Mouse (Mus musculus): ENCODE measurements around the gene Grn. TPM values are rescaled to one million over a fixed set of nuclear protein-coding genes. Genes with fewer than 3 reads are reported as not detected.

Grn gene
- polyA plus RNA-seq, 1 experiment = 240 TPM

DNA sequence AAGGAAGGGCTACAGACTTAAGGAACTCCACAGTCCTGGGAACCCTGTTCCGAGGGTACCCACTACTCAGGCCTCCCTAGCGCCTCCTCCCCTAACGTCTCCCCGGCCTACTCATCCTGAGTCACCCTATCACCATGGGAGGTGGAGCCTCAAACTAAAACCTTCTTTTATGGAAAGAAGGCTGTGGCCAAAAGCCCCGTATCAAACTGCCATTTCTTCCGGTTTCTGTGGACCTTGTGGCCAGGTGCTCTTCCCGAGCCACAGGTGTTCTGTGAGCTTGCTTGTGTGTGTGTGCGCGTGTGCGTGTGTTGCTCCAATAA lies 6.3 kb downstream of the Grn start:
- Histone ChIP-seq H3K4me1 (ENCODE audit: control insufficient read depth, insufficient read depth, insufficient read length) (peaks cover 23% of the 10 kb centered on the region), H3K27ac (ENCODE audit: insufficient read depth, low read length) (no peak overlapping the region), H3K4me3 (ENCODE audit: extremely low read depth, insufficient read depth, insufficient read length) (no peak overlapping the region), H3K36me3 (ENCODE audit: control insufficient read depth, insufficient read depth, low read length) (peaks cover 6% of the 10 kb centered on the region; the same call in 1 of the 2 replicates), H3K27me3 (ENCODE audit: control insufficient read depth, insufficient read depth, low read length) (0 out of 2 replicates have a peak, but pooled peaks cover 2% of the 10 kb centered on the region)
- WGBS = 79% methylated on average over 10 of the region's 10 CpGs
- no peak for DNase-seq (ENCODE audit: low read depth in 1 of 2, low spot score in 2 of 2)
- no peak for TF ChIP-seq POLR2A (IDR thresholded peaks at IDR 0.05; ENCODE audit: low read depth, low read length)
- no peak for TF ChIP-seq CTCF (IDR thresholded peaks at IDR 0.05; ENCODE audit: extremely low read depth, insufficient read depth, insufficient read length, insufficient replicate concordance)

DNA sequence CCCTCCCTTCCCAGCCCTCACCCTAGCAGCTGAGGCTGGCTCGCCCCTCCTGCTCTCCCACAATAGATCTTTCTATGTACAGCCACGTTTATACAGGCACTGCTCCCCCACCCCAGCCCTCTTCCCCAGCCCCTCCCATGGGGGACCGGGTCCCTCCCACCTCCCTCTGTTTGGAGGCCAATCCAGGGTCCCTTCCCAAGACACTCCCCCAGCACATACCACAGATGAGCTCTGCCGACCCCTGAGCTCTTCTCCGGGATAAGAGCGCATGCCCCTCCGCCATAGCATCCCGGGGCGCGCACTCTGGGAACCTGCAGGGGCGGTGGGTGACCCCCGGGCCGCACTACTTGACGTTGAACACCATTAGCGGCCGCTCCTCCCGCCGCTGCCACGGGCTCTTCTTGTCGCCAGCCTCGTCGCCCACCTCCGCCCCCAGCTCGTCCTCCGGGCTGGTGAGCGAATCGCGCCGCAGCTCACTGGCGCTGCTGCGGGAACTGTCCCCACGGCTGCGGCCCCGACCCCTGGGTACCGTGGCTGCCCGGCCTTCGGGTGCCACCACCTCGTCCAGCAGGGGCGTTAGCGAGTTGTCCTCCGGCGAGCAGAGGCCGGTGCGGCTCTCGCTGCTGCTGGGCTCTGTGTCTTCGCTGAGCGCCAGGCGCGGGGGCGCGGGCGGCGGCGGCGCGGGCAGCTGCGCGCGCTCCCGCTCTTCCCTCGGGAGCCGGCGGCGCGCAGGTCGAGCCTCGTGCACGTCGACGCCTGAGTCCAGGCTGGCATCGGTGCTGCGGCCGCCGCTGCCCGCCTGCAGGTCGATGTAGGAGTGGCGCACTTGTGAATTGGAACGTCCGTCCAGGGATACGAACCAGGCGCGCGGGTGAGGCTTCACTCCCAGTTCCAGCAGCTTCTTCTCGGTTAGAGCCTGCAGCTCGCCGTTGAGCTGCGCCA lies 7.3 kb downstream of the Grn start:
- Histone ChIP-seq H3K27ac (ENCODE audit: insufficient read depth, low read length) (no peak overlapping the region), H3K36me3 (ENCODE audit: control insufficient read depth, insufficient read depth, low read length) (peaks cover 6% of the 10 kb centered on the region; the same call in 1 of the 2 replicates), H3K4me3 (ENCODE audit: extremely low read depth, insufficient read depth, insufficient read length) (peak overlapping the region; percentile 51; the same call in 1 of the 2 replicates), H3K4me1 (ENCODE audit: control insufficient read depth, insufficient read depth, insufficient read length) (peaks cover 21% of the 10 kb centered on the region), H3K27me3 (ENCODE audit: control insufficient read depth, insufficient read depth, low read length) (0 out of 2 replicates have a peak, but pooled peaks cover 2% of the 10 kb centered on the region)
- 63% methylated on average over 85 of the region's 87 CpGs for whole genome bisulfite sequencing
- peak in 1 of 2 experiments; percentile 43 for DNase-seq (ENCODE audit: low read depth in 1 of 2, low spot score in 2 of 2)
- TF ChIP-seq POLR2A (IDR thresholded peaks at IDR 0.05; ENCODE audit: low read depth, low read length) (no peak), CTCF (IDR thresholded peaks at IDR 0.05; ENCODE audit: extremely low read depth, insufficient read depth, insufficient read length, insufficient replicate concordance) (no peak)

DNA sequence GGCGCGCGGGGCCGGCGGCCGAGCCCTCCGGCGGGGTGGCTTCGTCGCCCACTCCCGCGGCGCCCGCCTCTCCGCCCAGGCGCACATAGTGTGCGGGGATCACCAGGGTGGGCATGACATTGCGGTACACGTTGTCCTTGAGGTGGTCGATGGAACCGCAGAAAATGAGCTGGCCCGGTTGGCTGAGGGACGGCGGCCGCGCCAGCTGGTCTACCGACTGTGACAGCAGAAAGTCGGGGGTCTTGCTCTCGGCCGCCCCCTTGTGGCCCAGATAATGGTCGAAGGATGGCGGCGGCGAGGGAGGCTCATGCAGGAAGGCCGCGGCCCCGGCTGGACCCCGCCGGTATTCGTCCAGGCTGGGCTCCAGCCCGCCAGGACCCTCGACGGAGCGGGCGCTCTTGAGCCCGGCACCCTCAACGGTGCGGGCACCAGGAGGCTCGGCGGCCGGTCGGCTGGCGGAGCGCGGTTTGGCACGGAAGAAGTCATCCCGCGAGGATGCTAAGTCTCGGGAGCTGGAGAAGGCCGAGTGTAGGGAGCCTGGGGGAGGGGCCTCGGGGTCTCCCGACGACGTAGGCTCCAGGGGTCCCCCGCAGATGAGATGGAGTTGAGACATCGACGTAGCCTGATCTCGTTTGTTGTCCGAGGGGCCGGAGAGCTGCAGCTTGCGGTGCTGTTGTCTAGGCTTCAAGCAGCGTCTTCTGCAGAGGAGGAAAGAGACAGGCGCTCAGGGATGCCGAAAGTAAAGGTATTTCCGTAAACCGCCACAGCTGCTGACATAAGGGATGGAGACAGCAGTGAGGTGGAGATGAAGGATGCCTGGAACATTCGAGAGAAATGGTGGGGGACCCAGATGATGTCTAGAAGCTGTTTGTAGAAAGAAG lies 8.3 kb downstream of the Grn start:
- Histone ChIP-seq H3K36me3 (ENCODE audit: control insufficient read depth, insufficient read depth, low read length) (peaks cover 6% of the 10 kb centered on the region; the same call in 1 of the 2 replicates), H3K4me3 (ENCODE audit: extremely low read depth, insufficient read depth, insufficient read length) (peak overlapping the region; percentile 51; the same call in 1 of the 2 replicates), H3K27me3 (ENCODE audit: control insufficient read depth, insufficient read depth, low read length) (0 out of 2 replicates have a peak, but pooled peaks cover 2% of the 10 kb centered on the region), H3K27ac (ENCODE audit: insufficient read depth, low read length) (no peak overlapping the region), H3K4me1 (ENCODE audit: control insufficient read depth, insufficient read depth, insufficient read length) (peaks cover 12% of the 10 kb centered on the region; the same call in 1 of the 2 replicates)
- DNase-seq (ENCODE audit: low read depth in 1 of 2, low spot score in 2 of 2) = peak in 1 of 2 experiments; percentile 63
- 47% methylated on average over 77 of the region's 77 CpGs for WGBS
- TF ChIP-seq POLR2A (IDR thresholded peaks at IDR 0.05; ENCODE audit: low read depth, low read length) = no peak
- TF ChIP-seq CTCF (IDR thresholded peaks at IDR 0.05; ENCODE audit: extremely low read depth, insufficient read depth, insufficient read length, insufficient replicate concordance) = peak; percentile 72

- TF ChIP-seq CTCF (IDR thresholded peaks at IDR 0.05; ENCODE audit: extremely low read depth, insufficient read depth, insufficient read length, insufficient replicate concordance) = no peak
- no peak for TF ChIP-seq POLR2A (IDR thresholded peaks at IDR 0.05; ENCODE audit: low read depth, low read length)
- Histone ChIP-seq H3K27me3 (ENCODE audit: control insufficient read depth, insufficient read depth, low read length) (0 out of 2 replicates have a peak, but pooled peaks cover 2% of the 10 kb centered on the region), H3K4me1 (ENCODE audit: control insufficient read depth, insufficient read depth, insufficient read length) (peaks cover 9% of the 10 kb centered on the region; the same call in 1 of the 2 replicates), H3K27ac (ENCODE audit: insufficient read depth, low read length) (no peak overlapping the region), H3K4me3 (ENCODE audit: extremely low read depth, insufficient read depth, insufficient read length) (no peak overlapping the region), H3K36me3 (ENCODE audit: control insufficient read depth, insufficient read depth, low read length) (peaks cover 6% of the 10 kb centered on the region; the same call in 1 of the 2 replicates)
- no peak for DNase-seq (ENCODE audit: low read depth in 1 of 2, low spot score in 2 of 2)
- 89% methylated on average over 14 of the region's 14 CpGs for WGBS
Measured at GRCm38 (mm10) chr11:102439093-102440082, 9.3 kb downstream of the Grn start.

- TF ChIP-seq POLR2A (IDR thresholded peaks at IDR 0.05; ENCODE audit: low read depth, low read length) = no peak
- TF ChIP-seq CTCF (IDR thresholded peaks at IDR 0.05; ENCODE audit: extremely low read depth, insufficient read depth, insufficient read length, insufficient replicate concordance) = no peak
- peaks cover 9% of the 10 kb centered on the region; the same call in 1 of the 2 replicates for H3K4me1 ChIP-seq (ENCODE audit: control insufficient read depth, insufficient read depth, insufficient read length)
- H3K27ac ChIP-seq (ENCODE audit: insufficient read depth, low read length) = no peak overlapping the region
- WGBS = 79% methylated on average over 8 of the region's 8 CpGs
- H3K4me3 ChIP-seq (ENCODE audit: extremely low read depth, insufficient read depth, insufficient read length) = no peak overlapping the region
- H3K36me3 ChIP-seq (ENCODE audit: control insufficient read depth, insufficient read depth, low read length) = peaks cover 6% of the 10 kb centered on the region; the same call in 1 of the 2 replicates
- H3K27me3 ChIP-seq (ENCODE audit: control insufficient read depth, insufficient read depth, low read length) = 0 out of 2 replicates have a peak, but pooled peaks cover 2% of the 10 kb centered on the region
- no peak for DNase-seq (ENCODE audit: low read depth in 1 of 2, low spot score in 2 of 2)
Measured at GRCm38 (mm10) chr11:102440255-102440654, 10.1 kb downstream of the Grn start.
